Mouse (Mus musculus): ENCODE measurements at regions not wholly inside any gene's neighbourhood (a gene's known extent, or its start where the extent isn't known, plus 50 kb on each side); places are given as distances from the start of the nearest gene placed in this dataset.

DNA sequence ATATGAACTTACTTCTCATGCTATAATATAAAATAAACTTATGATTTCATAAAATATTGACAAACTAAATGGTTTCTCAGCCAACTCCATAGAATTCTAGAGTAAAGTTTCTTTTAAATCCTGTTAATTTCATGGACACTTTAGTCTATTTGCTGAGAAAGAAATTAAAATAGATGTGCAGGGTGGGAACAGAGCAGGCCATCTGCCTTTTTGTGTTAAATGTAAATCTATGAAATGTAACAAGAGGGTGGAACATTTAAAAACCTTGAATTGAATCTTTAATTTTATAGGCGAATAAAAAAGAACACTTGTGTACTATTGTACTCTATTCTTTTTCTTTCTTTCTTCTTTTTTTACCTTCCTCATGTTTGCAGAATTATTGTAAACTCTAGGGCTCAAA, 1050.7 kb downstream of the Tbl1xr1 start:
- no peak for DNase-seq (ENCODE audit: low read depth, low spot score)

DNA sequence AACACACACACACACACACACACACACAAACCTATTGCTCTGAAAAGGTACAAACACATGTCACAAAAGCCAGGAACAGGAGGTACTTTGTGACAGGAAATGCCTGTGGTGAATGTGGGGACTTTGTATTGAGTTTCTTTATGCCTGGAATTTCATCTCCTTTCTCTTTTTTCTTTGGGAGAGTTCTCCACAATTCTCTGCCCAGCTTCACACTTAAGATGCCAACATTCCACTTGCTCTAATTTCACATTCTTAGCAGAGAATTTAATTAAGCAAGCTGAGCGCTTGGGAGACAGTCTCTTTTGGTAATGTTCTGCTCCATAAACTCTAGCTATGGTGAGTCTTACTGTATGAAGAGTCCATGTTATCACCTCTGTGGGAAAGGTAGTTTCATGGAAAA, 1059.1 kb downstream of the Tbl1xr1 start:
- no peak for DNase-seq (ENCODE audit: low read depth, low spot score)

DNA sequence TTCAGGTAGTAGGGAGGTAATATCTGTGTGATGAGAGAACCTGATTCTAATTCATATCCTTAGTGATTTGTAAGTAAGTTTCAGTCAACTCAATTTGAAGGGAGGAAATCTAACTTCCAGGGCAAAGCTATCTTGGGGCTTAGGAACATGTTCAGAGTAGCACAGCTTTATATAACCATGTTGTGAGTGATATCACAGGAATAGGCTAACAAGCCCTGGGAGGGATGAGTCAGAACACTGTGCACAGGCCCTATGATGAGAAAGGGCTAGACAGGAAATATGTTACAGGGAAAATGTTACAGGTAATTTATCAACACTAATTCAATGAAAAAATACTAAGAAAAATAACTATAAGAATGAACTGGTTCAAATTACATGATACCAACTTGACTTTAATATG, 1062.5 kb downstream of the Tbl1xr1 start:
- DNase-seq (ENCODE audit: low read depth, low spot score): no peak

DNA sequence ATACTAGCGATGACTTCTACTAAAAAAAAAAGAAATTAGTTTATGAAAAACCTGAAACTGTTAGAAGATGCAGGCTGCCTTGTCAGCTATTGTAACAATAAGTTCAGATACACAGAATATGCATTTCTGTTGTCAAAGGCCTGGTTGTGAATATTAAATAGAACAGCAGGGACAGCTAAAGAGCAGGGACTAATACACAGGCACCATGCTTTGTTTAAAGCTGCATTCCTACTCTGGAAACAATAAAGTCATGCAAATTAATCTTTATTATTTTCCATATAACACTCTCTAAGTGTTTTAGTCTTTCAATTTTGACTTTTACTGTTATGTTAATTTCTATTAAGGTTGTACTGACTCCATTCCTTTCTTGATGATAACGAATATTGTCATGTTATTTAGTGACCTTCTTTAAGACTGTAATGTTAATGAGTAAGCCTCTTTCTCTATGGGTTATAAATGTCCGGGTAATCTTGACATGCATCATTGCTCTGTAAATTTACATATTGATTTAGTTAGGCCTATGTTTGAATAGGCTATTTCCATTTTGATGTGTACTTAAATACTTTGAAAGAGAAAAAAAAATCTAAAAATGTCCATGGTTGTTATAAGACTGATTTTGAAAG, 1088.5 kb downstream of the Tbl1xr1 start:
- DNase-seq (ENCODE audit: low read depth, low spot score): no peak

DNA sequence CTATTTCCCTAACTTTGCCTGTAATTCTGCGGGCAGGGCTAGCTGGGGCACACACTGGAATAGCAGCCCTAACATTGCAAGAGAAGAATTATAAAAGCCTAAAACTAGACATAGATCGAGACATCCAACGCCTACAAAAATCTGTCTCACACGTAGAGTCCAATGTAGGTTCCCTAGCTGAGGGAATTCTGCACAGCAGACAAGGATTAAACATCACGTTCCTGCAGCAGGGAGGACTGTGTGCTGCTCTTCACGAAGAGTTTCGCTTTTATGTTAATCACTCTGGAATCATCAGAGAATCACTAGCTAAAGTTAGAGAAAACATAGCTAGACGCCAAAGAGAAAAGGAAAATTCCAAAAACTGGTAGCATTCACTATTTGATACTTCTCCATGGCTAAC, 1106.9 kb downstream of the Tbl1xr1 start:
- no peak for DNase-seq (ENCODE audit: low read depth, low spot score)

DNA sequence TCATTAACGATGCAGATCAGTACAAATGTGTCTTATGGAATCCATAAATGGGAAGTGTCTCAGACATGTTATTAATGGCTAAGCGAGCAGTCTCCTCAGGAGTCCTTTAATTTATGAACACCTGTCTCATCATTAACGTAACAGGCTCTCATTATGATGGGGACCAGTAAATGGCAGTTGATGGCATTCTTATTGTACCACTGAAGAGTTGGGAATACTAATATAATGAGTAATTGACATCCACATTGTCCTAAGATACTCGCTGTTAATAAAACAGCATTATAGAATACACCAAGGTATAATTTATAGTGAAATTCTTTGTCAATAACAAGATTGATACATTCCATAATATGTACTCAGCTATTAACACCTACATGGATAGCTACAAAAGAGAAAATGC, 1112.0 kb downstream of the Tbl1xr1 start:
- no peak for DNase-seq (ENCODE audit: low read depth, low spot score)

DNA sequence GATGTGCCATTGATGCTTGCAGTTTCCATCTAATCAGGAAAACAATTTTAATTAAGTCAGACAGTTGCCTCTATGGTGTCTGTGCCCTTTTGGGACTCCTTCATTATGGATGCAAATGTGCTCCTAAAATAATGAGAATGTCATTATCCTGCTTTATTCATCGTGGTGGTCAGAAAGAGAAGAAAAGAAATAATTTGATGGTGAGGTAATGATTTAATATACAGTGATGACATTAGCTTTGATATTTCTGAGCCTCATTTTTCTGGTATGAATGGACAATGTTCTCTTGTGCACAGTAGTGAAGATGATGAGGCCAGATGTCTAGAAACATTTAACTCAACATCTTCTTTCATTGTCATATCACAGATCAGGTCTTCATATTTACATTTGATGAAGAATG, 1123.6 kb downstream of the Tbl1xr1 start:
- DNase-seq (ENCODE audit: low read depth, low spot score): no peak

DNA sequence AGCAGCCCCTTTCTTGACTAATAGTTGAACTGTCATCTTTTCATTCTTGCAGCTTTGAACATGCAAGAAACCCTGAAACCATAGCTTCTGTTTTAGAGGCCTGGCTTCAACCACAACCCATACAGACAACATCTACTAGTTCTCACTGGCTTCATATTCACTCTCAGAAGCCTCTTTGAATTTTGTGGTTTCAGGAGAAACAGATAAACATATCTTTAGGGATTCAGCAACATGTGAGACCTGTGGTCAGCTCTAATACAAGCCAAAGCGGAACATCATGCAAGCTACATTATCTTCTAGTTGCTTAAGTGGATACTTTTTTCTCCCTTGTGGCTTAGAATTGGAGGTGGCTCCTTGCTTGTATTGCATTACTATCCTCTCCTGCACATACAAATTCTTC, 1138.0 kb downstream of the Tbl1xr1 start:
- no peak for DNase-seq (ENCODE audit: low read depth, low spot score)

DNA sequence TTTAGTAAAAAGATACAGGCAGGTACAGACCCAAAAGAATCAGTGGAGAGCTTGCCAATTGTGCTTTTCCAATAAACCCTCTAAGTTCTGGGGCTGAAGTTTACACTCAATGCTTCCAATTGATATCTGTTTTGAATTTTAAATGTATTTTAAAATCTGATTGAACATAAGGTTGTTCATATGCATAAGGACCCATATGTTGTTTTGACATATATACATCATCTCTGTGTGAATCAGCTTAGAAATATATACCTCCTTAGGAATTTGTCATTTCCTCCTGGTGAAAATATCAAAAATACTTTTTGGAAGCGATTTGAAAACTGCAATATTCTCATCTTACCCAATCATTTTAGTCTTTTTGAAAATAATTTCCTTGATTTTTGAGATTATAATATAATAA, 1140.3 kb downstream of the Tbl1xr1 start:
- DNase-seq (ENCODE audit: low read depth, low spot score): no peak

DNA sequence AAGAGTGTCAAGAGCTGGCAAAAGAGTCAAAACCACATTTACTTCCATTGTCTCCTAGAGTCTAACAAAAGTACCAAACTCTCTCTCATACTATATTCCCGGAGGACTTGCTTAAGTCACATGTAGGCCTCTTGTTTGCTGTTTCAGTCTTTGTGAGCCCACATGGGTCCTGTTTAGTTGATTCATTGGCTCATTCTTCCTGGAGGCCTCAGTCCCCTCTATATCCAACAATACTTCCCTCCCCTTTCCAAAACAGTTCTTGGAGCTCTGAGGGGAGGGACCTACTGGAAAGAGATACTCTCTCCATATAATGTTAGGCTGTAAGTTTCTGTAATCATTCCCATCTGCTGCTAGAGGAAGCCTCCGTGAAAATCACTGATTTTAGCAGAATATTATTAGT, 1171.8 kb downstream of the Tbl1xr1 start:
- no peak for DNase-seq (ENCODE audit: low read depth, low spot score)

DNA sequence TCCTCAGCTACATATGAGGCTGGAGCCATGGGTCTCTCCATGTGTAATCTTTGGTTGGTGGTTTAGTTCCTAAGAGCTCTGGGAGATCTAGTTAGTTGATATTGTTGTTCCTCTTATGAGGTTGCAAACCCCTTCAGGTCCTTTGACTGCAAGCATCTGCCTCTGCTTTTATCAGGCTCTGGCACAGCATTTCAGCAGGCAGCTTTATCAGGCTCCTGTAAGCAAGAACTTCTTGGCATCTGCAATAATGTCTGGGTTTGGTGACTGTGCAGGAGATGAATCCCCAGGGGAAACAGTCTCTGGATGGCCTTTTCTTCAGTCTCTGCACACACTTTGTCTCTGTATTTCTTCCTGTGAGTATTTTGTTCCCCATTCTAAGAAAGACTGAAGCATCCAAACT, 1175.7 kb downstream of the Tbl1xr1 start:
- no peak for DNase-seq (ENCODE audit: low read depth, low spot score)

DNA sequence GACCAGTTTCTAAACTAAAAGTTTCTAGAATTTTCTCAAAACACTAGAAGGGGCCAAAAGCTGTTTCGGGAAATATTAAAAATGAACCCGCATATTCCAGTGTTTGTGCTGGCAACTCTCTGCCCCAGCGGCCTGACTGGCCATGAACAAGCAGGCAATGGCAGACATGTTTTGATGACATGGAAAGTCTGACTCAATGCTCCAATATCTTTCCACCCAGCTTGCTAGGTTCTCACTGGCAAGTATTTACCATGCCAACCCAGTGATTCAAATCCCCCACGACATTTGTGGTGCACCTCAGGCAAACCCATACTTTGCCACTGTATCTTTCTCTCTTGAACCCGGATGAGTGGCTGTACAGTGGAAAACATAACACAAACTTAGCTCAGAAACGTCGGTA, 1222.4 kb downstream of the Tbl1xr1 start:
- no peak for DNase-seq (ENCODE audit: low read depth, low spot score)

DNA sequence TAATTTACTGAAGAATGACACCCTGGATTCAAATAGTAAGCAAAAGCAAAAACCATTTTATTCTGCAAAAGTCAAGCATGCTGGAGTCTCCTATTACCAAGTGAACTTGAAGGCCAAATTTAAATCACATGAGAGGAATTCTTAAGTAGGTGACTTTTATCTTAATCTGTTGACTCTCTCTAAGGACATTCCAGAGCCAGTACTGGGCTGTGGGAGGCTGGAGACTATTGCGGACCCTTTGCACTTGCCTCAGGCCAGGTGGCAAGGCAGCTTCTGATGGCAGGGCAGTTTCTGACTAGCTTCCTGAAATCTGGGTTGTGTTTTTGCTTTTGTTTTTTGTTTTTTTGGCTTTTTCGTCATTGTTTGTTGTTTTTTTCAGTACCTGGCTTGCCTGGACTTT, 1257.8 kb downstream of the Tbl1xr1 start:
- DNase-seq (ENCODE audit: low read depth, low spot score): no peak

DNA sequence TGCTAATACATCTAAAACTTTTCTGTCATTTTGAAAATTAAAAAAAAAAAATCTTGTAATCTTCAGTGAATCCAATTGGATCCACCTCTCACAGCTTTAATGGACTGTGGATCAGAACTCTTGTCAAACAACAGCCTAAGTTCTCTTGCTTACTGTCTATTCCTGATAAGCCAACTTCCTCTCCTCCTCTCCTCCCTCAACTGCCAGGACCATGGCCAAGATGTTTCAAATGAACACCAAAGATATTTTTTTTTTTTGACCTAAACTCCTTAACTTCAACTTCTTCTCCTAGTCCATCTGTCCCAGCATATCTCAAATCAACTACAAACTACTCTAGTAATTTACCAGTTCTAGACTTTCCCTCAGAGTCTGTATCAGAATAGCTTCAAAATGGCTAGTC, 1258.5 kb downstream of the Tbl1xr1 start:
- no peak for DNase-seq (ENCODE audit: low read depth, low spot score)

DNA sequence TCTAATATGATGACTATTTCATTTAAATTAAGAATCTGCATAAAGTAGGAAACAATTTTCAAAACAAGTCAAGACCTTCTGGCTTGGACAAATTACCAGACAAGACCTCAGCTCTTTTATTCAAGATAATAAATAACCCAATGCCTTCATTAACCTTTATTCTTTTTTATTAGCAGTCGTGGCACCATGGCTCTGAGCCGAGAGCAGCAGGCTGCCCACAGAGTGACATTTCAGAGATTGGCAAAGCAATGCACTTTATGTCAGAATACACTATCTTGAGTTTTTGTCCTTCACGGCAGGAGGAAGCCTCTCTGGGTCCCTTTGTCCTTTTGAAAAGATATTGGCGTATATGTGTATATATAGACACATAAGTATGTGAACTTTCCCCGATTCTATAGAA, 1297.9 kb downstream of the Tbl1xr1 start:
- DNase-seq (ENCODE audit: low read depth, low spot score): no peak

DNA sequence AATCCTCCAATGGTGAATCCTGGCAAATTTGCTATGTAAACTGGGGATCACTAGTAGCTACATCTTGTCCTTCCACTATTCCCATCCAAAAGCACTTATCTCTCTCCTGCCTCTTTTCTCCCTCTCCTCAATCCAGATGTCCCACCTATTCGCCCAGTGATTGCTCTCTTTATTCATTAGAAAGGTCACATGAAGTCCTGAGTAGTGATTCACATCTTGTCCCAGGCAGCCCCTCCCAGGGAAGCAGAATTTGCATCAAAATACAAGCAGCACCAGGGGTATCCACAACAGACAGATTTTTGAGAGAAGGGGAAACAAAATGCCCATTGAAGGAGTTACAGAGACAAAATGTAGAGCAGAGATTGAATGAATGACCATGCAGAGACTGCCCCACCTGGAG, 1328.4 kb downstream of the Tbl1xr1 start:
- DNase-seq (ENCODE audit: low read depth, low spot score): no peak

DNA sequence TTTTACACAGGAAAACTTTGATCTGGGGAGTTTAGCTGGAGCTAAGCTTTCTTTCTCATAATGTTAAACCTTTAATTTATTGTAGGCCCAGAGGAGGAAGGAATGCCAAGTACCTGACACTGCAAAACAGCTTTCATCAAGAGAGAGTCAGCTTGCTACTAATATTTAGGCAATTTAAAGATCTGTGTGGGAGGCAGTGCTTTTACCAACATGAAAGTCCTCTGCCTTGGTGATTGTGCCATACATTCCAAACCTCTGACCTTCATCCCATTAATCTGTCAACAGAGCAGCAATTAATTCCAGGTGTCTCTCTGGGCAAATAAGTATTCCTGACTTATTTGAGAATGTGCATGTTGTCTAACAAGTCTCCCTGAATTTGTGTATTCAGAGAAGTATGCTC, 1333.0 kb downstream of the Tbl1xr1 start:
- peak; percentile 62 for DNase-seq (ENCODE audit: low read depth, low spot score)

DNA sequence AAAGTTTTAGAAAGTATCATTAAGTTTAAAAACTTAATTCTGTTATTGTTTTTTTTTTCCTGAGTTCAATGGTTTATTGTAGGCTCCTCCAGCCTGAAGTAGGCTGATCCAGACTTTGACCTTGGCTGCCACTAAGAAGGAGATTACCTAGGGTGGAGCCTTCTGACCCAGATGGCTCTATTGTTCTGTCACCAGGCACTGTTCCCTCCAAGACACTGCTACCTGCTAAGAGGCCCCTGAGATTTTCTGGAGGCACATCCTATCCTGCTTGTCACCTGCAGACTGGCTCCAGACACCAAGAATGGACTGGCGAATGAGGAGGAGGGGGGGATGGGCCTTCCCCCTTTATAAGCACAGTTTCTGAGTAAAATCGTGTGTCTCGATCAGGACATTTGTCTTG, 1350.5 kb downstream of the Tbl1xr1 start:
- DNase-seq (ENCODE audit: low read depth, low spot score): no peak

DNA sequence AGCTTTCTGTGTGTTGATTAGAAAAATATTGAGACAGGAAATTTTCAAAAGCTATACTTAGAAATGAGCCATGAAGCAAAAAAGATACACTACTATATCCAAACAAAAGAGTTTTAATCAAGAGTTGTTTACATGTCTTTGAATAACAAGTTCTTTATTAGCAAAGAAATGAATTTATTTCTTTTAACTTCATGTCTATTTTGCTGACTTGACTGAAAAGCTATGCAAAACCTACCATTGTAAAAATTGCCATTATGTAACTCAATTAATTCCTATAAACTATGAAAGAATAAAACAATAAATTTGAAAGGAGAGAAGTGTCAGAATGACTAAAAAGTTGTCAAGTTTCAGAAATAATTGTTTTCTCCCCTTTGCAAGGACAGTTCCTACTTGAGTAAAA, 1358.6 kb downstream of the Tbl1xr1 start:
- DNase-seq (ENCODE audit: low read depth, low spot score): no peak

DNA sequence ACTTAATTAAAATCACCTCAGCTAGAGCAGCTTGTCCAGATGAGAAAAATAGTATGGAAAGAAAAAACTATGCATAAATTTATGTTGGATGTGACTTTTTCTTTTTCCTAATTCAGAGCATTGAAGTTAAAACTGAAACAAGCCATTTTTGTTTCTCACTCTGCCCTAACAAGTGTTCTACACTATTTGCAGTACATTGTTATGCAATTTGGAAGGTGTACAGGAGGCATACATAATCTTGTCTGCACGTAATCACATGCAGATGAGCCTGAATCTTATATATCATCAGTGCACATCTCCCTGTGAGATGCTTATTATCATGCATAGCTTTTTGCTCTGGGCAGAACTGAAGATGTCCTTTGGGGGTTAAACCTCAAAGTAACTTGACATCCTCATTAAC, 1381.3 kb downstream of the Tbl1xr1 start:
- no peak for DNase-seq (ENCODE audit: low read depth, low spot score)

DNA sequence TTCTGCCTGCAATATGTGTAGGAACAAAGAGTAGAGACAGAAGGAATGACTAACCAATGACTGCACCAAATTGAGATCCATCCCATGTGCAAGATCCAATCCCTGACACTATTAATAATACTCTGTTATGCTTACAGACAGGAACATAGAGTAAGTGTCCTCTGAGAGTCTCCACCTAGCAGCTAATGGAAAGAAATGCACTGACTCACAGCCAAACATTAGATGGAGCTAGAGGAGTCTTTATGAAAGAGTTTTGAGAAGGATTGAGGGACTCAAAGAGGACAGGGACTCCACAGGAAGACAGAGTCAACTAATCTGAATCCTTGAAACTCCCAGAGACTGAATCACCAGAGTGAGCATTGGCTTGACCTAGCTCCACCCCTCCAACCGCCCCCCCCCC, 1423.4 kb downstream of the Tbl1xr1 start:
- no peak for DNase-seq (ENCODE audit: low read depth, low spot score)

DNA sequence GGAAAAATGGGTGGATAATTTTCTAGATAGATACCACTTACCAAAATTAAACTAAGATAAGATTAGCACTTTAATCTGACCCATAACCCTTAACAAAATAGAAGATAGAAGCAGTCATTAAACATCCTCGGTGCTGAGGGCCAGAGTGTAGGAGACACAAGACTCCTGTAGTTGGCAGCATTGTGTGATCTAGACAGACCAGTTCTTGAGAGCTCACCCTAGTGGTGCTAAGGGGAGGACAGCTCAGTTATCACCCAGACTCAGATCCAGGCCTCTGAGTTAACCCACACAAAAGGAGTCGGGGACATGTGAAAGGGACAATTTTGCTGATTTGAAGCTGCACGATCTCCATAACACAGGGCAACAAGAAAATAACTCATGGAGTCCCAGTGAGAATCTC, 1471.1 kb downstream of the Tbl1xr1 start:
- no peak for DNase-seq (ENCODE audit: low read depth, low spot score)

DNA sequence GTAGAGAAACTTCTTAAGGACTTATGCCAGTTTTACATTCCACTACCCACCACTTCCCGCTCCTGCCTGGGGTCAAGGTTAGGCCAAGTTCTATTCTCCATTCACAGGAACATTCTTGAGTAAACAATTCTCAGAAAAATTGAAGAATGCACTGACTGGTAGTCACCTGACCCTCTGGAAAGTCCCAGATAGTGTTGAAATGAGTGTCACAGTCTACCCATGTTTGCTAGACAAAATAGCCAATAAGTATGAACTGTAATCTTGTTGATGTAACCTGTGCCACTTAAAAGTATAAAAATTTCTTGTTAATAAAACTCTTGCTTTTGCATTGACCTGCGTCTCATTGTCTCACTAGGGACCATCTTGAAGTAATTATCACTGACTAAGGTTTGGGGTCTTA, 1487.9 kb downstream of the Tbl1xr1 start:
- DNase-seq (ENCODE audit: low read depth, low spot score): no peak

DNA sequence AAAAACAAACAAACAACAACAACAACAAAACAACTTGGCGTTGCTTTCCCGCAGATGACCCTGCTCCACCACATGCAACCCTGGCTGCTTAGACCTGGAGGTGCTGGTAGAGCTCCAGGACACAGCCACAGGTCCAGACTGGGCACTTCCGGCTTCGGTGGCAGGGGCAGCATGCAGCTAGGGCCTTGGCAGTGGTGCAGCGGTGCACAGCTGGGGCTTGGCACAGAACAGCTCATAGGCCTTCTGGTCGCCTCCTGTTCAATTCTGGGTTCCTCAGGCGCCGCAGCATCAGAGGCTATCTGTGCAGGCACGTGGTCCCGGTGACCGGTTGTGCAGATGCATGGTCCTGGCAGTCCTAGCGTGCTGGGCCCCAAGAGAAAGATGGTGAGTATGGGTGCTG, 1492.4 kb downstream of the Tbl1xr1 start:
- DNase-seq (ENCODE audit: low read depth, low spot score): no peak

Data from embryo, embryonic 11.5 days (tissue).